30 mouse cellular contexts compared by ENCODE assay signal in genomic region chr3:37039811-37040210, GRCm38 (mm10). TPM values are rescaled to one million over a fixed set of nuclear protein-coding genes. Genes with fewer than 3 reads are reported as not detected.
A peak's percentile ranks its signal among the peaks of the same experiment; 100 is the strongest.
DNase-seq lines count a peak whose midpoint lies in the region; ATAC-seq and TF ChIP-seq lines count a peak whose summit lies in the region.
"Had no signal": no experiment of that assay in that cellular context is flagged by ENCODE, and none has a peak within 500 bp of the region (broad histone marks: within the 10 kb centered on the region; RNA-seq: fewer than 3 reads in every experiment).

No protein-coding gene starts in this region.

- no peak for ATAC-seq in kidney, embryonic 16.5 days (ENCODE audit: low FRiP score, low TSS enrichment)
- ATAC-seq in stomach, postnatal 0 days (ENCODE audit: low FRiP score, low TSS enrichment) = no peak
- ATAC-seq: CD4-positive, CD25-positive, alpha-beta regulatory T cell, adult 4 months; forebrain, embryonic 16.5 days; midbrain, embryonic 16.5 days had no signal

- H3K9me3 ChIP-seq in kidney, embryonic 16.5 days (ENCODE audit: low read length) = no peaks in the 10 kb centered on the region
- H3K9me3 ChIP-seq in stomach, postnatal 0 days (ENCODE audit: control insufficient read depth, low read length) = no peaks in the 10 kb centered on the region
- H3K9me3 ChIP-seq: forebrain, embryonic 10.5 days; midbrain, embryonic 10.5 days; neural tube, embryonic 13.5 days had no signal

- H3K4me2 ChIP-seq in kidney, embryonic 16.5 days (replicated peaks; ENCODE audit: low read depth, low read length) = no peak overlapping the region
- no peak overlapping the region for H3K4me2 ChIP-seq in stomach, postnatal 0 days (replicated peaks; ENCODE audit: low read depth)
- H3K4me2 ChIP-seq: hindbrain, embryonic 14.5 days; liver, embryonic 11.5 days; neural tube, embryonic 13.5 days had no signal

- no peak overlapping the region for H3K27ac ChIP-seq in kidney, embryonic 16.5 days (ENCODE audit: low read length)
- no peak overlapping the region for H3K27ac ChIP-seq in stomach, postnatal 0 days (replicated peaks)
- H3K27ac ChIP-seq: forebrain, embryonic 10.5 days; hindbrain, embryonic 14.5 days; left cerebral cortex, adult 2 months; midbrain, embryonic 10.5 days; neural tube, embryonic 13.5 days had no signal

- DNase-seq in cerebellum, postnatal 10 days = peak; percentile 11 to 12
- DNase-seq in cerebellum, adult 11 months = no peak
- peak; percentile 11 to 13 for DNase-seq in kidney, adult 8-10 months
- DNase-seq in adrenal gland, adult 2 months = peak; percentile 43
- peak; percentile 43 for DNase-seq in kidney, adult 9 months
- DNase-seq in stomach, postnatal 0 days (ENCODE audit: low spot score) = no peak
- no peak for DNase-seq in spleen, adult 18-20 months
- DNase-seq: cerebellum, adult 11-12 months; gastrocnemius, postnatal 14 days; heart, adult 18-20 months; heart, postnatal 36 days; lung, adult 18-20 months; lung, postnatal 10 days; right cerebral cortex, postnatal 25 days; thymus, adult 18-20 months; thymus, postnatal 36 days had no signal

- no peak for TF ChIP-seq EP300 in stomach, postnatal 0 days (optimal IDR thresholded peaks at IDR 0.05)

- no peaks in the 10 kb centered on the region for H3K27me3 ChIP-seq in kidney, embryonic 16.5 days (ENCODE audit: insufficient read depth, low read length)
- H3K27me3 ChIP-seq in stomach, postnatal 0 days (ENCODE audit: control insufficient read depth, insufficient read depth, low read length) = no peaks in the 10 kb centered on the region
- H3K27me3 ChIP-seq: neural tube, embryonic 13.5 days had no signal

- no peaks in the 10 kb centered on the region for H3K4me1 ChIP-seq in kidney, embryonic 16.5 days (ENCODE audit: insufficient read depth, low read length)
- no peaks in the 10 kb centered on the region for H3K4me1 ChIP-seq in stomach, postnatal 0 days (replicated peaks; ENCODE audit: control insufficient read depth, insufficient read depth)
- H3K4me1 ChIP-seq: forebrain, embryonic 10.5 days; midbrain, embryonic 10.5 days; neural tube, embryonic 13.5 days had no signal

- no peak overlapping the region for H3K9ac ChIP-seq in kidney, embryonic 16.5 days (replicated peaks; ENCODE audit: low read length)
- H3K9ac ChIP-seq in stomach, postnatal 0 days (ENCODE audit: low read length) = no peak overlapping the region
- H3K9ac ChIP-seq: hindbrain, embryonic 14.5 days; neural tube, embryonic 13.5 days had no signal

- no peak overlapping the region for H3K4me3 ChIP-seq in kidney, embryonic 16.5 days (ENCODE audit: low read length)
- no peak overlapping the region for H3K4me3 ChIP-seq in stomach, postnatal 0 days (ENCODE audit: low read depth, low read length)
- H3K4me3 ChIP-seq: forebrain, embryonic 10.5 days; left cerebral cortex, adult 2 months; midbrain, embryonic 10.5 days; myocyte; neural tube, embryonic 13.5 days had no signal

- no peak for TF ChIP-seq CTCF in stomach, postnatal 0 days (IDR thresholded peaks at IDR 0.05; ENCODE audit: low read depth)

- peaks cover 30% of the 10 kb centered on the region; the same call in 1 of the 2 replicates for H3K36me3 ChIP-seq in kidney, embryonic 16.5 days (ENCODE audit: insufficient read depth, low read length)
- peaks cover 21% of the 10 kb centered on the region for H3K36me3 ChIP-seq in stomach, postnatal 0 days (ENCODE audit: control insufficient read depth, insufficient read depth, low read length)

RNA-seq across cellular contexts. Expression of gene Adad1, which starts 23.5 kb away (rescaled TPM):
- 0.15 and 0.17 TPM in 2 replicates for polyA plus RNA-seq in kidney, embryonic 16.5 days (2015; fragmentation: Nextera tagmentation; extraction: Ambion mirVana)
- total RNA-seq in adrenal gland, adult 2 months (2021) = not detected
- not detected in 2 replicates for polyA plus RNA-seq in adrenal gland, adult 2 months (2012; rRNA removed)
- 0.28 and 0.30 TPM in 2 replicates for polyA plus RNA-seq in stomach, postnatal 0 days (2015; fragmentation: Nextera tagmentation; extraction: Ambion mirVana)
- total RNA-seq: adrenal gland, adult 18-20 months; gastrocnemius, postnatal 14 days; heart, adult 18-20 months; heart, postnatal 36 days; layer of hippocampus, postnatal 10 days; left cerebral cortex, adult 2 months had no signal
- polyA plus RNA-seq: CD4-positive, CD25-positive, alpha-beta regulatory T cell, adult 4 months; myocyte; neural tube, embryonic 13.5 days; spleen, adult 2 months had no signal

Comparison
In these comparisons a context has a peak if more than half of its experiments do, and no peak if none do; other contexts are left out.
1. DNase-seq: peak in cerebellum, postnatal 10 days (2 of 2), kidney, adult 8-10 months (2 of 2), adrenal gland, adult 2 months (single experiment) and kidney, adult 9 months (single experiment); none in cerebellum, adult 11 months (single experiment), stomach, postnatal 0 days (single experiment) and spleen, adult 18-20 months (0 of 2).